Mouse (Mus musculus): ENCODE data around the gene Ccng2.

- no peak for TF ChIP-seq POLR2A (IDR thresholded peaks at IDR 0.05; ENCODE audit: low read depth, low read length)
- TF ChIP-seq CTCF (conservative IDR thresholded peaks at IDR 0.05; ENCODE audit: insufficient read depth, insufficient read length, low read depth, low read length): no peak
These were observed 2.8 kb upstream of the Ccng2 start for GRCm38 (mm10) chr5:93264136-93264700.
